Mouse (Mus musculus) adrenal gland, adult 18-20 months (tissue): Measurements from ENCODE around the gene Camkmt. TPM values are rescaled to one million over a fixed set of nuclear protein-coding genes. Genes with fewer than 3 reads are reported as not detected.

Experiments
- DNase-seq, 2 experiments: peaks; one replicate each; pipeline ENCODE4 v3.0.0; 2021 to 2022; ENCODE audit warnings: low spot score in 2 of 2
- total RNA-seq, 2 experiments: library from RNA; stranded (reverse); gene quantifications; 1 replicate in 1 of 2; 2 replicates in 1 of 2; pipeline ENCODE4 v1.2.3; 2021

Camkmt gene
- total RNA-seq, 2 experiments from 2014 or later: 7.4 to 9.0 TPM

GRCm38 (mm10) chr17:85488601-85489487 lies 398.5 kb downstream of the Camkmt start:
- DNase-seq: no peak

DNA sequence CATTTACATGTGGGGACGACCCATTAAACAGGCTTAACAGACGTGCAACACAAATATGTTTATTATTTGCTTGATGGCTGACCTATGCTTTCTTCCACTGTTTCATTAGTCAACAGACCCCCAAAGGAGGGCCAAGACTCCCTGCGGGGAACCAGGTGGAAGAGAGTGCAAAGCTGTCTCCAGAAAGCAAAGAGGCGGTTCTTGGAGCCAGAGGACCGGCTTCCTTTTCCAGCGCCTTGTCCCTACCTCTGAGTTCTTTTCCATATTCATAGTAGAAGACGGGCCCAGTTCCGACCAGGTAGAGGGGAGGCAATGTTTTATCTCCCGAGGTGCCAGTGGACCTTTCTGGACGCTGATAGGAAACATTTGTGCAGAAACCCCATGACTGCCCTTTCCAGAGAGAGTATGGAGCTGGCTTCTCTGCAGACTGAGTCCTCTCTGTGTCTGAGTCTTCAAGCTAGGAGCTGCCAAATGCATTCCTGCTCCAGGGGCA lies 399.2 kb downstream of the Camkmt start:
- DNase-seq: no peak

- DNase-seq: no peak
These were observed 401.1 kb downstream of the Camkmt start for GRCm38 (mm10) chr17:85491491-85491890.

DNA sequence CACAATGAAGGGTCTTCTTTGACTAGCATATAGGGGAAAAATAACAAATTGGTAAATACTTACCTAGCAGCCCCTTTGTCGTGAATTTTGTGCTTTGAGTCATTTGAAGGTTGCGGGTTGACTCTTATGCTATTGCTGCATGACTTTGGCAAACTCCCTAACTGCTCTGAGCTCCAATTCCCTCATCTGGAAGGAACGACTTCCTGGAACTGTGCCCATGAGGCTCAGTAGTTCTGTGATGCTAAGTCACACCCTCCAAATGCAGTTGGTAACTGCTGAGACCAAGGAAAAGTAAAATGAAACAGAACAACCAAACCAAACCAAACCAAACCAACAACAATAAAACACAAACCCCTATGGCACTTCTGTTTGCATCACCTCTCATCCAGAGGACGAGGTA lies 403.2 kb downstream of the Camkmt start:
- no peak for DNase-seq

- DNase-seq: no peak
These were observed 404.8 kb downstream of the Camkmt start for GRCm38 (mm10) chr17:85495012-85495754.

GRCm38 (mm10) chr17:85495871-85496270 lies 405.5 kb downstream of the Camkmt start:
- DNase-seq: no peak

DNA sequence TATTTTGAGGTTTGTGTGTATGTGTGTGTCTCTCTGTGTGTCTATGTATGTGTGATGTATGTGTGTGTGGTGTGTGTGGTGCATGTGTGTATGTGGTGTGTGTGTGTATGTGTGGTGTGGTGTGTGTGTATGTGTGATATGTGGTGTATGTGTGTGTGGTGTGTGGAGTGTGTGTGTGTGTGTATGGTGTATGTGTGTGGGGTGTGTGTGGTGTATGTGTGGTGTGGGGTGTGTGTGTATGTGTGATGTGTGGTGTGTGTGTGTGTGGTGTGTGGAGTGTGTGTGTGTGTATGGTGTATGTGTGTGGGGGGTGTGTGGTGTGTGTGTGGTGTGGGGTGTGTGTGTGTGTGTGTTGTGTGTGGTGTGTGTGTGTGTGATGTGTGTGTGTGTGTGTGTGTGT lies 414.5 kb downstream of the Camkmt start:
- no peak for DNase-seq

- DNase-seq: no peak
These were observed 416.1 kb downstream of the Camkmt start for GRCm38 (mm10) chr17:85506206-85507088.

DNA sequence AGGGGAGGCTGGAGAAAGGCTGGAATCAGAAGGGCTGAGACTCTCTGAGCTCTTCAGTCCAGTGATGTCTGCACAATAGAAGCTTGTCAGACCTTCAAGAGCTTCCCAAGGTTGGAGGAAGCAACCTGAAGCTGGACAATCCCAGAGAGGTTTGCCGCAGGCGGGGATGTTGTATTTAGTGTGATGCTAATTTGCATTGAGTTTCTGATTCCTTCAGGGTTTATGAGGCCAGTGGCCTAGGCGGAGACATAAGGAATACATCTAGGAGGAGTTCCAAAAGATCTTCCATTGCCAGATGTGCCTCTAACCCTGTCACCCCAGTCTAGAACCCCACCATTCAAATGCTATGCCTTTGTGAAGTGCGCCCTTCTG lies 416.7 kb downstream of the Camkmt start:
- DNase-seq: no peak

Other genes with a start within 250 kb of the Camkmt start
- gene Ppm1b, start 133.8 kb upstream of the Camkmt start, total RNA-seq: 100 to 1,000 TPM; 114 to 143 TPM
- under 1 TPM; 0.22 to 0.60 TPM for gene Slc3a1, start 62.2 kb upstream of the Camkmt start, total RNA-seq
- gene Prepl, start 311 bp upstream of the Camkmt start, total RNA-seq: 10 to 100 TPM; 40.3 to 40.5 TPM